Mouse (Mus musculus) megakaryocyte, embryonic 14.5 days (primary cell): ENCODE measurements around the gene Klhl25.

Experiments used
- FLI1 ChIP-seq: IDR thresholded peaks from 2 replicates; pipeline ENCODE4 v1.6.1; 2012; ENCODE audit warnings: low read length, inconsistent platforms, mixed read lengths
- GATA1 ChIP-seq: IDR thresholded peaks from 3 replicates; pipeline ENCODE4 v1.6.1; 2012; ENCODE audit warnings: mixed read lengths, low read length, inconsistent platforms, borderline replicate concordance

DNA sequence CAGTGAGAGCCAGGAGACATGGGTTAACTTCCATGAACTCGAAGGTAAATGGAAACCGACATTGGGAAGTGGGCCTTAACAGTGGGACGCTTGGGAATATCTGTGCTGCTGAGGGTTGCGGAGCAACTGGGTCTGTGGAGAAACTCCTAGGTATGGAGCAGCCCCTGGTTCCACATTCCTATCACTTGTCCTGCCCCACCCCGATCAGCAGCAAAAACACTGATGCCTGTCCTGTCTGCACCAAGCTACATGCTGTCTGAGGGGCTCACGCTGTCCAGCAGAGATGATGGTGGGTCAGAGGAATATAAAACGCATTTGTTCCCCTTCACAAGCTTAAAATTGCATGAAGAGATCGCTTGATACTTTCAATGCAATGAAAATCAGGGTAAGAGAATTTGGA, 32.1 kb downstream of the Klhl25 start:
- TF ChIP-seq GATA1 (no peak), FLI1 (no peak)
